Mouse (Mus musculus) liver, postnatal 0 days (tissue): ENCODE results near the gene Zmynd12. TPM values are rescaled to one million over a fixed set of nuclear protein-coding genes. Genes with fewer than 3 reads are reported as not detected.
A peak's percentile ranks its signal among the peaks of the same experiment; 100 is the strongest.

Source experiments
- ATAC-seq: fragments of 200-750 bp; cut with Nextera tagmentation; 2 replicates; pipeline ENCODE4 v1.8.0; 2017; ENCODE audit warnings: mild to moderate bottlenecking, moderate library complexity
- DNase-seq: peaks from one replicate; pipeline ENCODE4 v3.0.0-alpha.2; 2016
- H3K27ac ChIP-seq: fragments of 300-500 bp; sonication (generic); 2 replicates; pipeline ENCODE4 v1.5.1; 2014; ENCODE audit warnings: antibody characterized with exemption, moderate library complexity, mild to moderate bottlenecking, low read depth
- H3K27me3 ChIP-seq: fragments of 300-500 bp; sonication (generic); 2 replicates; pipeline ENCODE4 v1.6.1; 2014; ENCODE audit warnings: low read length, control low read depth, mixed read lengths; ENCODE audit not compliant: insufficient read depth
- H3K36me3 ChIP-seq: fragments of 300-500 bp; sonication (generic); replicated peaks from 2 replicates; pipeline ENCODE4 v1.6.1; 2014; ENCODE audit warnings: mild to moderate bottlenecking, control low read depth, low read length, moderate library complexity, mixed read lengths; ENCODE audit not compliant: insufficient read depth
- H3K4me1 ChIP-seq: fragments of 300-500 bp; sonication (generic); 2 replicates; pipeline ENCODE4 v1.6.1; 2014; ENCODE audit warnings: antibody characterized with exemption, mild to moderate bottlenecking, control low read depth; ENCODE audit not compliant: insufficient read depth
- H3K4me2 ChIP-seq: fragments of 300-500 bp; sonication (generic); 2 replicates; pipeline ENCODE4 v1.6.1; 2014; ENCODE audit warnings: low read depth, mild to moderate bottlenecking, low read length, moderate library complexity, mixed read lengths
- H3K4me3 ChIP-seq: fragments of 300-500 bp; sonication (generic); 2 replicates; pipeline ENCODE4 v1.5.1; 2014; ENCODE audit warnings: low read depth, low read length
- H3K9ac ChIP-seq: fragments of 300-500 bp; sonication (generic); replicated peaks from 2 replicates; pipeline ENCODE4 v1.6.1; 2014; ENCODE audit warnings: mild to moderate bottlenecking, moderate library complexity
- H3K9me3 ChIP-seq: fragments of 300-500 bp; sonication (generic); 2 replicates; pipeline ENCODE4 v1.6.1; 2016; ENCODE audit warnings: mild to moderate bottlenecking, control low read depth, low read length, mixed read lengths
- CTCF ChIP-seq: sonication (generic); IDR thresholded peaks from 2 replicates; pipeline ENCODE4 v1.5.1; 2016; ENCODE audit warnings: antibody characterized with exemption, low read depth
- EP300 ChIP-seq: IDR thresholded peaks from 2 replicates; pipeline ENCODE4 v1.6.1; 2016; ENCODE audit warnings: antibody characterized with exemption, low read depth, mild to moderate bottlenecking
- WGBS: fragments of 180-500 bp; shearing (Covaris S2); extraction: QIAGEN DNeasy Blood & Tissue Kit; methylation state at CpG from one replicate; pipeline ENCODE4 v1.1.7; 2014; ENCODE audit not compliant: insufficient replicate concordance; 5-methylcytosine and 5-hydroxymethylcytosine counted together
- polyA plus RNA-seq: library from polyadenylated mRNA; unstranded; fragments of >200 nt; fragmentation: Nextera tagmentation; extraction: Ambion mirVana; gene quantifications from 2 replicates; pipeline ENCODE4 v1.2.1, GENCODE M21; 2015

The Zmynd12 gene
- polyA plus RNA-seq, 1 experiment from 2014 or later: 1.3 TPM

DNA sequence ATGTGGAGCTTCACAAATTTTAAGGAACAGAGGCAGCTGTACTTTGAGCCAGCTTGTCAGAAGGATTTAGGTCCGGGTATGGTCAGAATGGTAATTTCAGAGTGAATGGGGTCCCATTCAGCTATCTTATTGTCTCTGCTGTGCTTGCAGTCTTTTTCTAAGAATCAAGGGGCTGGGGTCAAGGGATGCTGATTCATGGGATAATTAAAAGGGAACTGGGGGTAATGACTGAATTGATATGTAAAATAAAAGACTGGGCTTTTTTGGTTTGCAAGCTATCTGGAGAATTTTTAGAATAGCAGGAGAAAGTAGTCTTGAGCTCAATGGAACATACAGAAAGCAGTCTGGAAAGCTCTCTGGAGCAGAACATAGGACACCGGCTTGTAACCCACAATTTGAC, 19.2 kb upstream of the Zmynd12 start:
- no peak overlapping the region for H3K4me2 ChIP-seq
- DNase-seq: no peak
- TF ChIP-seq CTCF (no peak), EP300 (no peak)

GRCm38 (mm10) chr4:119411877-119412650, 10.6 kb upstream of the Zmynd12 start:
- DNase-seq (no peak), ATAC-seq (no peak)
- Histone ChIP-seq H3K4me1 (peaks cover 2% of the 10 kb centered on the region; the same call in 1 of the 2 replicates), H3K36me3 (no peaks in the 10 kb centered on the region), H3K27me3 (peaks cover 16% of the 10 kb centered on the region), H3K9ac (no peak overlapping the region), H3K4me2 (no peak overlapping the region), H3K9me3 (0 out of 2 replicates have a peak, but pooled peaks cover 3% of the 10 kb centered on the region), H3K4me3 (no peak overlapping the region), H3K27ac (no peak overlapping the region)
- TF ChIP-seq CTCF (no peak), EP300 (no peak)
- 77% methylated on average over 11 of the region's 12 CpGs for WGBS

More for the DNA sequence above, 19.2 kb upstream of the Zmynd12 start:
- peaks cover 6% of the 10 kb centered on the region; the same call in 1 of the 2 replicates for H3K9me3 ChIP-seq
- no peak overlapping the region for H3K4me3 ChIP-seq
- 80% methylated on average over 2 of the region's 2 CpGs for WGBS
- no peaks in the 10 kb centered on the region for H3K4me1 ChIP-seq
- no peaks in the 10 kb centered on the region for H3K27me3 ChIP-seq
- ATAC-seq: no peak
- no peaks in the 10 kb centered on the region for H3K36me3 ChIP-seq
- H3K27ac ChIP-seq: no peak overlapping the region
- H3K9ac ChIP-seq: no peak overlapping the region

GRCm38 (mm10) chr4:119412791-119413190, 9.8 kb upstream of the Zmynd12 start:
- Histone ChIP-seq H3K9ac (no peak overlapping the region), H3K27me3 (peaks cover 16% of the 10 kb centered on the region), H3K4me3 (no peak overlapping the region), H3K9me3 (0 out of 2 replicates have a peak, but pooled peaks cover under 1% of the 10 kb centered on the region), H3K27ac (no peak overlapping the region), H3K36me3 (no peaks in the 10 kb centered on the region), H3K4me2 (no peak overlapping the region), H3K4me1 (peaks cover 8% of the 10 kb centered on the region)
- WGBS: 52% methylated on average over 6 of the region's 6 CpGs
- TF ChIP-seq EP300 (no peak), CTCF (no peak)
- no peak for ATAC-seq
- DNase-seq: no peak

DNA sequence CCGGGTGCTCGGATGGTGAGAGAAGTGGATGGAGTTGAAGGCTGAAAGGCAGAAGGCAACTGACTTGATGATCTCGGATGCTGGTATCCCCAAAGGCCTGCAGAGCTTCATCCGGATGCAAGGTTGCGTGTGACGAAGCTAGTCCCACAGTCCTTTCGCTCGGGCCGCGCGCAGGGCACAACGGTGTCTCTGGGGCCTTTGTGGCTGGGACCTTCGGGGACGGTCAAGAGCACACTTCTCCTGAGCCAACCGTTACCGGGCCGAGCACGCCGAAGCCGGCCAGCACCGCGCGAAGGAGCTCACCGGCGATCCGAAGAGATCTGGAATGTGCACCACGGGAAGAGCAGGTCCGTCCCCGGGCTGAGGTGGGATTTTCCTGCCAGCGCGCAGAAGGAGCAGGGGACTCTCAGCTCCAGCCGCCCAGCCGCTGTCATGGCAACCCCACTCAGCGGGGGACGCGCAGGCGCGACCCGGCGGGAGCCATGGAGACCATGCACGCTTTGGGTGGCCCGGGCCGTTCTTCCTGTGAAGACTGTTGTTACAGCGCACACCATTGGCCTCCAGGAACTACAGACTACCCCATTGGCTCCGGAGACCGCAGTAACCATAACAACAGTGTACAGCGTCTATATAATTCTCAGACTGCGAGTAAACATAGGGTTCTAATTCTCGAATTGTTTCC, 7.4 kb upstream of the Zmynd12 start, which contains the start of gene Ccdc30:
Gene Ccdc30, minus strand, starts transcription at position 450 of the 682 bp plus-strand sequence.
- ATAC-seq: peak; percentile 96
- H3K4me2 ChIP-seq: peak within 1 kb of the TSS; percentile 89
- H3K27ac ChIP-seq: no peak within 1 kb of the TSS
- TF ChIP-seq EP300: no peak
- no peak for TF ChIP-seq CTCF
- H3K27me3 ChIP-seq: peaks cover 16% of the 10 kb centered on the region
- H3K9ac ChIP-seq: peak within 1 kb of the TSS; percentile 41
- 1% methylated on average over 49 of the region's 49 CpGs for WGBS
- peak within 1 kb of the TSS; percentile 56 for H3K4me3 ChIP-seq
- DNase-seq: peak; percentile 84
- H3K36me3 ChIP-seq: no peaks in the 10 kb centered on the region; the same call in 1 of the 2 replicates
- no peaks in the 10 kb centered on the region for H3K9me3 ChIP-seq
- H3K4me1 ChIP-seq: peaks cover 9% of the 10 kb centered on the region

DNA sequence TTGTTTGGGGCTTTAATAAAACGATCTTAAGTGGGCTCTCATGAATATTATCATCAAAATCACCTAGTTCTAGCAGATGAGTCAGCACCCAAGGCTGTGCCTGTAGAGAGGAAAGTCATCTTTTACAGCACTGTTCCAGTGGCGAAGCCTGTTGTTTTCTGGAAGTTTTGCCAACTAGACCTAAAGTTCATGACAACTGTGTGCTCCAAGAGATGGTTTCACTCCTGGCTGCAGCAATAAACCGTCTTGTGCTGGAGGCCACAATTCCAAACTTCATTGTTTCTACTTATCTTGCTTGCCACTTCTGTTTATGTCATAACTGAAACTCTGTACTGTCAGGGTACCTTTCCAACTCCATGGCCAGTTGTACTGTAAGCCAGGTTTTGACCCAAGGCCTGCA, 5.3 kb upstream of the Zmynd12 start:
- Histone ChIP-seq H3K4me2 (no peak overlapping the region), H3K27me3 (peaks cover 16% of the 10 kb centered on the region), H3K36me3 (no peaks in the 10 kb centered on the region; the same call in 1 of the 2 replicates), H3K9ac (no peak overlapping the region), H3K4me1 (peaks cover 23% of the 10 kb centered on the region), H3K27ac (0 out of 2 replicates have a peak overlapping the region, but pooled peaks have one; percentile 22), H3K4me3 (no peak overlapping the region), H3K9me3 (no peaks in the 10 kb centered on the region)
- no peak for TF ChIP-seq CTCF
- no peak for TF ChIP-seq EP300
- ATAC-seq: no peak
- DNase-seq: no peak
- WGBS: 52% methylated on average over 3 of the region's 3 CpGs

GRCm38 (mm10) chr4:119417894-119418293, 4.7 kb upstream of the Zmynd12 start:
- H3K4me2 ChIP-seq: 0 out of 2 replicates have a peak overlapping the region, but pooled peaks have one; percentile 13
- peaks cover 26% of the 10 kb centered on the region for H3K4me1 ChIP-seq
- no peaks in the 10 kb centered on the region for H3K9me3 ChIP-seq
- no peak overlapping the region for H3K9ac ChIP-seq
- 55% methylated on average over 3 of the region's 3 CpGs for WGBS
- H3K27ac ChIP-seq: no peak overlapping the region
- ATAC-seq (no peak), DNase-seq (no peak)
- no peaks in the 10 kb centered on the region; the same call in 1 of the 2 replicates for H3K36me3 ChIP-seq
- TF ChIP-seq EP300 (peak; percentile 86), CTCF (no peak)
- no peak overlapping the region for H3K4me3 ChIP-seq
- peaks cover 16% of the 10 kb centered on the region for H3K27me3 ChIP-seq
